Mouse (Mus musculus) telencephalon, adult 2 months (tissue): Measurements from ENCODE around the gene Tulp3.
A peak's percentile ranks its signal among the peaks of the same experiment; 100 is the strongest.

Source experiments
- DNase-seq: peaks from one replicate; pipeline ENCODE4 v3.0.0-alpha.2; 2011; ENCODE audit warnings: low read depth, low spot score

The Tulp3 gene

DNA sequence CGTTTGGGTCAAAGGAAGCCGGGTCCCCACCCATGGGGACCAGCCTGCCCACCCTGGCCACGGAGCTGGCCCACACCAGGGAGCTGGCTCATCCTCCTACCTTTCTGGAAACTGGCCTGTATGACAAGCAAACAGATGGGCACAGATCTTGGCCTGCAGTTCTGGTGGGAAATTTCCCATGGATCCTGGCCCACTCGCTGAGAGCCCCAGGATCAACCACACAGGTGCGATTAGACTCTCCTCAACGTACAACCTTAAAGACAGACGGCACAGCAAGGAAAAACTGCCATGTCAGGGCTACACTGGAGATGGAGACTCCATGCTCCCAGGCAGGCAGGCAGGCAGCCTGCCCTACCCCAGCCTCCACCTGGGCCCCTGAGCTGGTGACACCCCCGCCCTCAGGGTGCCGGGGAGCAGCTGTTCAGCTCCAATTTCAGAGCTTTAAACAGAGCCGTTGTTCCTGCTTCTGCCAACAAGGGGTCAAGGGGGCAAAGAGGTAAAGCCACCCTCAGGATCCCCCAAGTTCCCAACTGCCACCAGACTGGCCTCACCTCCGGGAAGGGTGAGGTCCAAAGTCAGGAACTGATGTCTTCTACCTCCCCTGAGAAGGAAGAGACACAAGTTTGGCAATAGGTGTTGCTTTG lies 58.8 kb downstream of the Tulp3 start:
- no peak for DNase-seq

DNA sequence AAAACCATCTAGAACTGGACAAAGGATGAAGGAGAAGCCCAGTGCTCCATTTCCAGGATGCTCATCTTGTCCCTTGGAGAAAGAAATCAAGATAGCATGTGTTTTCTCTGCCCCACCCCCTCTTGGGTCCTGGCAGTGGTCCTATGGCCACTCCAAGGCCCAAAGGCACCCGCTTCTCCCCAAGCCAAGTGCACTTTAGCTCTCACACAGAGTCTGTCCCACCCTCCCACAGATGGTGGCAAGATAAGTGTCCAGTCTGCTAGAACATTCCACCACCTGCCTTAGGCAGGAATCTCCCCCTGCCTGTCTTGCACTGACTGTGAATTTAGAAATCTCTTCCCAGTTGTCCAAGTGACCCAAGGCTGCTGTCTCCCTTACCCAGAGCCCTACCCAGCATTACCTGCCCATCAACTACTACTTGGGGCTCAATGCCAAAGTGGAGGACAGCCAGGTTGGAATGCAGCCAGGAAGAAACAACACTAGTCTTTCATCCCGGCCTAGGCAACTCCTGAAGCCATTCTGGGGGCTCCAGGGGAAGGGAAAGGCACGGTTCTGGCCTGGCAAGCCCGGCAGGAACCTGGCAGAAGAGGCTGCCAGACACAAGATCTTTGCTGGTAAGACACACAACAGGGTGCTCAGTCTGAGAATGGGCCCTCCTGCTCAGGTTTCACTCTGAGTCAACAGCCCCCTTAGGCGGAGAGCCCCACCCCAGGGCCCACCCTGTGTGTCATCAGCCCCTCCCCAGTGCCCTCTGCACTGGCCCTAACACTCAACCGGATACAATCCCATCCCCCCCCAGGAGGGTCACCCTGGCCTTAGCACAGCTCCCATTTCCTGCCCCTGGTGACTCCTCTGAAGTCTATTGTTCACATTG lies 59.5 kb downstream of the Tulp3 start:
- DNase-seq: no peak

DNA sequence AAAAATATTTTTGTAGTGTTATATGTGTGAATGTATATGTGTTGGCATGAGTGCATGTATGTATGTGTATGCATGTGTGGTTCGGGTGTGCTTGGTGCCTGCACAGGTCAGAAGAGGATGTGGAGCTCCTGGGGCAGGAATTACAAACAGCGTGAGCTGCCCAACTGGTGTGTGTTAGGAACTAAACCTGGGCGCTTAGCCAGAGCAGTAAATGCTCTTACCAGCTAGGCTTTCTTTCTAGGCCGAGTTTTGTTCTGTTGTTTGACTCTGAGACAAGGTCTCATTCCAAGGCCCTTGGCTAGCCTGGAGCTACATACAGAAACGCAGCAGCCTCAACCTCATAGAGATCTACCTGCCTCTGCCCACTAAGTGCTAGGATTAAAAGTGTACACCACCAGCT lies 64.4 kb downstream of the Tulp3 start:
- no peak for DNase-seq

DNA sequence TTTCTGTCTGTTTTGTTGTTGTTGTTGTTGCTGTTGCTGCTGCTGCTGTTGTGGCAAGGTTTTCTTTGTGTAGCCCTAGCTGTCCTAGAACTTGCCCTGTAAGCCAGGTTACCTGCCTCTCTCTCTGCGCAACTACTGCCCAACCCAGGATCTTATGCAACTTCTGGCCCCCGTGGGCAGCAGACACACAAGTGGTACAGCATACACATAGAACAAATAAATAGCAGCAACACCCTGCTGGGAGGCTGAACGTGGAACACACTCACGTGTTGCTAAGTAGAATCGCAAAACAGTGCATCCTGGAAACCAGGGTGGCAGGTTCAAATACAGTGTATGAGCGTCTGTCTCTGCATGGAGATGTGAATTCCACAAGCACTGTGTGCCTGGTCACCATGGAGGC lies 67.0 kb downstream of the Tulp3 start:
- DNase-seq: no peak

DNA sequence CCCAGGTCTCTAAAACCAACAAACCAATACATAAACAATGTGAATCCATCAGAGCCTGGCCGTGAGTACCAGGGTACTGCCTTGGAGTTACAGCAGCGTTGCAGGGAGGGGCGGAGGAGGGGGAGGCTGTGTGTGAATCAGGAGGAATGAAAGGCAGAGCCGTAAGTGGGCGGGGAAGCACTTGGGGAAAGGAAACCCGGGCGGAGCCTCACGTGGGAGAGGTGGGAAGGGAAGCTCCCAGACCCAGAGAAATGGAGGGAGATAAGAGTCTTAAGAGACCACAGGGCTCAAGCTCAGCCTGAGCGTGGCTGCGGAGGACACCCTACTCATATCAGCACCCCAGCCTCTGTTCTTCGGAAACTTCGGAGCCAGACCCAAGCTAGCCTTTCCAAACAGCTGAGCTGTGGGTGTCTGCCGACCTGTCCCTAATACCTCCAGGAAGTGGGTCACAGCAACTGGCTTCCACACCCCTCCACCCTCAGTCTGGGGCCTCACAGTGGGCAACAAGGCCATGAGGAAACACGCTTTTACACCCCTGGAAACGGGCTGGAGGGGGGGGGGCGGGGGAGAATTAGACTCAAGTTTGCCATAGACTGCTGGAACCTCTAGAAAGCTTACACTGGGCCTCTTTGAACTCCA lies 69.7 kb downstream of the Tulp3 start:
- peak; percentile 32 for DNase-seq

DNA sequence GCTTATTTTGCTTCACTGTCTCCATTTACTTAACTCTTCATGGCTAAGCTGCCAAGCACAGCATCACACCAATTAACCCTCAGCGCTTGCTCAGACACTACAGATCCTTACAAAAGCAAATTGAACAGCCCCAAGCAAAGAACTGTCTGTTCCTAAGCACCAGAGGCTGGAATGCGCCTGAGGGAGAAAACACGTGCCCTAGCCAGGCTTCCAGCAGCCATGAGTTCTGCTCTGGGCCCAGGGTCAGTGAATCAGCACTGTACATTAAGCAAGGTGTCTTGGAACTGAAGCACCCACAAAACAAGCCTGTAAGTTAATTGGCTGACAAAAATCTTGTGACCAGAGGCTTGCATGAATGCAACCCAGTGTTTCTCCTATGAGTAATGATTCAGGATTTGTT lies 73.5 kb downstream of the Tulp3 start:
- no peak for DNase-seq

DNA sequence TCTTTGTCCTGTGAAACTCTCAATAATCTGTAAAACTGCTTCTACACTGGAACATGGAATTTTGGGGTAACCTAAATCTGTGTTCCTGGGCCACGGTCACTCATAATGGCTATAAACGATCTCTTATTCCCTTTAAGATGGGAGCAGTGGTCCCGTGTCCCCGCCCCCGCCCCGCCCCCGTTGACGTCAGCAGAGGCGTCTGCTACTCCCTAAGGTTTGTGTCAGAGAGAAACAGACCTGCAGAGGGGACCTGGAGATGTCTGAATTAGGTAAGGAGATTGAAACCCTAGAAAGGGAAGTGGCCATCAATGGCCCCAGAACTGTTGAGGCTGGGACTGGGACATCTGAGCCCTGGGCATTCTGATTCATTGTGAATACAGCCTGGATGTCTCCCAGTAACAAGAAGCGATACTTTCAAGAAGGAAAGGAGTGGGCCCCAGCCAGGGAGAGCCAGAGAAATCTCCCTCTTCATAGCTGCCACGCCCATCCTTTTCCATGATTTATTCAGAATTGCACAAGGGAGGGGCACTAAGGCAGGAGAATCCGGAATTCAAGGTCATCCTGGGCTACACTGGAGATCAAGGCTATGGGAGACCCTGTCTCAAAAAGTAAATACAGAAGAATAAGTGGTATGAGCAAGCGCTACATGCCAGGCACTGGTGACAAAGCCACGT lies 75.0 kb downstream of the Tulp3 start:
- DNase-seq: no peak

DNA sequence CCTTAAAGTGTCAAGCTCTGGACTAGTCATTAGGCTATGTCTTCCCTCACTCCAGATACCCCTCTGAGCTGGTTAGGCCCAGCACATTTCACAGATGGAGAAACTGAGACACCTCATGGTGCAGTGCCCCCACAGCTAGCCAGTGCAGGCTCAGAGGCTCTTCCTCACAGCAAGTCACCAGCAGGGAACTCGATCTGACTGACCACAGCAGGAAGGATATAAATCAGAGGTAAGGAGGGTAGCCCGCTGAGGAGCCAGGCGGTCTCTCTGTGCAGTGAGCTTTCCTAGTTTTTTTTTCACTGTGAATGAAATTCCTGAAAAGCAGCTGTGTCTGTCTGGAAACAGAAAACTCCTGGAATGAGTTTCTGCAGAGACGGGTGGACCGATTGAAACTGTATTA lies 76.0 kb downstream of the Tulp3 start:
- no peak for DNase-seq

DNA sequence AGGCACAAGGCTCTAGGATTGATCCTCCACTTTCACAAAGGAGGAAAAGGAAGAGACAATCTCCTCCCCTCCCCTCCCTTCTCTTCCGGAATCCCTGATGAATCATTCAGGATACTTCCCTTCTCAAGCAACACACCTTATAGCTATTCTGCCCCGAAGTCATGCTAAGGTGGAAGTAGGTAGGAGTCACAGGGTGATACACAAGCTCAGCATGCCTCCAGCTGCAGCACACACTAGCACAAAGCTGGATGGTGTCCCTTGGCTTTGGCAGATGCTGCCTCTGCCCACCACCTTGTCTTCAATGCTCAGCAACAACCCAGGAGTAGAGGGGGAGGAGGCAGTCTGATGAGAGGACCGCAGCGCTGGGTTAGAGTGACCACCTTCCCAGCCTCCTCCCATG lies 76.6 kb downstream of the Tulp3 start:
- DNase-seq: no peak

DNA sequence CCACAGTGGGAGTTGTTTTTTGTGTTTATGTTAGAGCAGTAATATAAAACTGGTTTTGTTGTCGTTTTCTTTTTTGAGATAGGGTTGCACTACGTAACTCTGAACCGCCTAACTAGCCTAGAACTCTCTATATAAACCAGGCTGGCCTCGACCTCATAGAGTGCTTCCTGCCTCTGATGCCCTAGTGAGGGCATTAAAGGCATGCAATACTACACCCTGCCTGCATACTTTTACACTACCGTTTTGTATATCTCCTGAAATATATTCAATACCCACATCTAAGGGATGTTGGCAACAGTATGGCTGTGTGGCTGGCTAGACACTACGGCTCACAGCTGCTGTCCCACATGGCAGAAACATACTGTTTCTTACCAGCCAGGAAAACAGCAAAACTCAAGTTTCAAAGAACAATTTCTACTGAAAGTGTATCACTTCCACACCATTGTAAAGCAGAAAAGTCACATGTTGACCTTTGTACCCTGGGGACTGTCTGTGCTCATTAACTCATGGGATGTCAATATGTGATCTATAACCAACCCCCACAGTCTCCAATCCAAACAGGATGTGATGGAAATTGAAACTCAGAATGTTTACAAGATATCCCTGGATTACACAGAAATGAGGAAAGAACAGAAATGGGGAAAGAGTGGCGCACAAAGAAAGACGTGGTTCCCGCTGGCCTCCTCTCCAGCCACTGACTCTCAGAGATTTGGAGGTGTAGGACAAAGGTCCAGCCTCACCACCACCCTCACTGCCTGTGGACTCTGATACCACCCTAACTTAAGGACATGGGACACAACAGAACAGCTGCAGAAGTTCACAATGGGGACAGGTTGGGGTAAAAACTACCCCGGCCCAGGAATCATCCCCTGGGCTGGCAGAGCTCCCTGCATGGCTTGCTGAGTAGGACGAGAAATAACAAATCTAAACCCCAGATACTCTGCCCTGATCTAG lies 78.2 kb downstream of the Tulp3 start:
- DNase-seq: peak; percentile 33

DNA sequence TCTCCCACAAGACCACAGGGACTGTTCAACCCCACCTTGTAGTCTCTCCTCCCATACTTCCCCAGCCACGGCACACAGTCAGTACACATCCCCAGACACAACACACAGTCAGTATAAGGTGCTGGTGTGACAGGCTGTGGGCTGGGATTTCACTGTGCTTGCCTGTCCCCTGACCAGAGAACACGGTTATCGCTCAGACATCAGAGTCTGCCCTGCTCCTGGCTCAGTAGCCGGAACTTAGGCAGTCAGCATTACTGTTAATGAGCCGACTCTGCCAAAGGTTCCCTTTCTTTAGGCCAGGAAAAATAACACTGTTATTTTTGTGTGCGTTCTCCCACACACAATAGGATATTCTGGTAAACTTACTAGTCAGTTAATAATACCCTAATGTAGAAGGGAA lies 79.3 kb downstream of the Tulp3 start:
- no peak for DNase-seq

DNA sequence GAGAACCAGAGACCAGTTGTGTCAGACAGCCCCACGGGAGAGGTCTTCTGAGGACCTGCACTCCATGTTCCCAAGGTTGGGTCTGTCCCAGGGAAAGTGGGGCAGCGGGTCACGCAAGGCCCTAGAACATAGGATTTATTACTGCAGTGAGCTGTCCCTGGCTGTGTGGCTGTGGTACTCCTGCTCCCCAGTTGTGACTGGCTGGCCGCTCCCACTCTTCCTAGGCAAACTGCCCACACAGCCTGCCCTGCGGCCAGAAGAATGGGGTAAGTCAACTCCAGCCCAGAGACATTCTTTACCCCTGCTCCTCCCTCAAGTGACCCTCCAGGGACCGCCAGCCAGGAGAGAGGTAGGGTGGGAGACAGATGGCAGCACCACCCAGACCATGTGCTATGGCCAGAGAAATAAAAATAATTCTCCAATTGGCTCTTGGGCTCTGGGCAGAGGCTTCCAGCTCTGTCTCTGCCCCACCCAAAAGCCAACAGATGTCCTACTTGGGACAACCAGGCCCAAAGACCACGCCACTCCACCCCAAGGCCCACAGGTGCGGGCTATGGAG lies 80.1 kb downstream of the Tulp3 start:
- DNase-seq: no peak

DNA sequence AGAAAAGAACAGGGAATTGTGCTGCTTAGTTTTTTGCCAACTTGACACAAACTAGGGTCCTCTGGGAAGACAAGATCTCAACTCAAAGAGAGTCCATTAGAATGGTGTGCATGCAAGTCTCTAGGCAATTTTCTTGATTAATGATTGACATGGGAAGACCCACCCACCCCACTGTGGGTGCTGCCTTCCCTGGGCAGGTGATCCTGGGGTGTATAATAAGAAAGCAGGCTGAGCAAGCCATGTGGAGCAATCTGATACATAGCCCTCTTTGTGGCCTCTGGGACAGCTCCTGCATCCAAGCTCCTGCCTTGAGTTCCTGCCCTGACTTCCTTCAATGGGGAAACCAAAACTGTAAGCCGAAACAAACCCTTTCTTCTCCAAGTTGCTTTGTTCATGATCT lies 82.1 kb downstream of the Tulp3 start:
- no peak for DNase-seq

DNA sequence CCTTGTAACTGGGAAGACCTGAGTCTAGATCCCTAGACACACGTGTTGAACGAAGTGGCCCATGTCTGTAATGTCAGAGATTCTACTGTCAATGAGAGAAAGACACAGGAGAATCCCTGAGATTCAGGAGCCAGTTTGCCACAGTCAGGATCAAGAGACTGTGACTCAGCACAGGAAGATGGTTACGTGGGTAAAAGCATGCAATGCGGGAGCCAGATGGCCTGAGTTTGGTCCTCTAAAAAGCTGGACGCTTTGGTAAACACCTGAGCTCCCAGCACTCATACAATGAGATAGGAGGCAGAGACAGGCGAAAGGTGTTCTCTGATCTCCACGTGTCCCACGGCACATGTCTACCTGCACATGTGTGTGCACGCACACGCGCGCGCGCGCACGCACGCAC lies 82.9 kb downstream of the Tulp3 start:
- DNase-seq: no peak
